Mouse (Mus musculus) hindbrain, embryonic 16.5 days (tissue): ENCODE results near the gene Itpr2. TPM values are rescaled to one million over a fixed set of nuclear protein-coding genes. Genes with fewer than 3 reads are reported as not detected.

Experiments
- ATAC-seq: fragments of 200-750 bp; cut with Nextera tagmentation; 2 replicates; pipeline ENCODE4 v1.8.0; 2017; ENCODE audit warnings: moderate TSS enrichment, moderate library complexity
- H3K27ac ChIP-seq: fragments of 300-500 bp; sonication (generic); 2 replicates; pipeline ENCODE4 v1.5.1; 2014; ENCODE audit warnings: low read depth, mild to moderate bottlenecking, control low read depth, low read length, moderate library complexity
- H3K27me3 ChIP-seq: fragments of 300-500 bp; sonication (generic); replicated peaks from 2 replicates; pipeline ENCODE4 v1.6.1; 2014; ENCODE audit warnings: low read length; ENCODE audit not compliant: control insufficient read depth, insufficient read depth
- H3K36me3 ChIP-seq: fragments of 300-500 bp; sonication (generic); 2 replicates; pipeline ENCODE4 v1.6.1; 2014; ENCODE audit warnings: mild to moderate bottlenecking, low read length, moderate library complexity, mixed read lengths; ENCODE audit not compliant: control insufficient read depth, insufficient read depth
- H3K4me1 ChIP-seq: fragments of 300-500 bp; sonication (generic); 2 replicates; pipeline ENCODE4 v1.6.1; 2014; ENCODE audit warnings: low read depth, low read length; ENCODE audit not compliant: control insufficient read depth, insufficient read depth
- H3K4me2 ChIP-seq: fragments of 300-500 bp; sonication (generic); 2 replicates; pipeline ENCODE4 v1.6.1; 2014; ENCODE audit warnings: mild to moderate bottlenecking, low read length, control low read depth, moderate library complexity
- H3K4me3 ChIP-seq: fragments of 300-500 bp; sonication (generic); 2 replicates; pipeline ENCODE4 v1.5.1; 2014; ENCODE audit warnings: mild to moderate bottlenecking, low read length, control low read depth, moderate library complexity
- H3K9ac ChIP-seq: fragments of 300-500 bp; sonication (generic); 2 replicates; pipeline ENCODE4 v1.6.1; 2014; ENCODE audit warnings: low read depth, mild to moderate bottlenecking, control low read depth, low read length, moderate library complexity
- H3K9me3 ChIP-seq: fragments of 300-500 bp; sonication (generic); 2 replicates; pipeline ENCODE4 v1.6.1; 2014; ENCODE audit warnings: mild to moderate bottlenecking, low read length, moderate library complexity; ENCODE audit not compliant: control insufficient read depth
- WGBS: fragments of 180-500 bp; shearing (Covaris S2); extraction: QIAGEN DNeasy Blood & Tissue Kit; methylation state at CpG from one replicate; pipeline ENCODE4 v1.1.7; 2014; 5-methylcytosine and 5-hydroxymethylcytosine counted together
- polyA plus RNA-seq: library from polyadenylated mRNA; unstranded; fragments of >200 nt; fragmentation: Nextera tagmentation; extraction: Ambion mirVana; gene quantifications from 2 replicates; pipeline ENCODE4 v1.2.1, GENCODE M21; 2015

Gene Itpr2
- polyA plus RNA-seq, 1 experiment from 2014 or later, result 9.1 TPM

DNA sequence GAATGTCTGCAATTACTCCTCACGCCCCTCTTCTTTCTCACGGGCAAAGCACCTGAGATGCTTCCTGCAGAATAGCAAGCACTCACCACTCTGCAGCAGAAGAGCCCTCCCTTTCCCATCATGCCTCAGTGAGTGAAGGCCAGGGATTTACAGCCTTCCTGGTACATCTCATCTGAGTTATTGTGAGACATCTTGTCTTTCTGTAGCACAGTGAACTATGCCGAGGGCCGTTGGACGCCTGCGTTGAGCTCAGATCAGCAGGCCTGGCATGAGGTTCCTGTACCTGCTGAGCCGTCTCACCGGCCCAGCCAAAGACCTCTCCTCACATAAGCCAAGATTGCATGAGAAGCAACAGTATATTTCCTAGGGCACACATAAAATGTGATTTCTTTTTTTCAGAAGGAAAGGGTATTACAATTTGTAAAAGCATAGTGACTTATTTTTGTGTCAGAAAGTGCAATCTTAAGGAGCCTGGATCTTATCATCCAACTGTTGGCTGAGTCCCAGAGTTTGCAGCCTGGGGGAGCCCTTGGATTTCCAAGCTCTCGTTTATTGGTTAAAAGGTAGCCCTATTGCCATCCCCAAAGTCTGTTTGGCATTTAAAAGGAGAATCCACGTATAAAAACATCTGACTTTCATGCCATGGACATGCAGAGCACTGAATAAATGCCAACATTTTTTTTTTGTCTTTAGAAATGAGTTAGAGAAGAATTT lies 158.2 kb downstream of the Itpr2 start:
- no peaks in the 10 kb centered on the region for H3K36me3 ChIP-seq
- no peaks in the 10 kb centered on the region for H3K27me3 ChIP-seq
- no peaks in the 10 kb centered on the region for H3K9me3 ChIP-seq
- H3K9ac ChIP-seq, result no peak overlapping the region
- ATAC-seq, result 0 out of 2 replicates have a peak, but pooled peaks have one; percentile 38
- H3K27ac ChIP-seq, result peak overlapping the region; percentile 34; the same call in 1 of the 2 replicates
- H3K4me3 ChIP-seq, result no peak overlapping the region
- WGBS, result 22% methylated on average over 10 of the region's 10 CpGs
- no peak overlapping the region for H3K4me2 ChIP-seq
- peaks cover 16% of the 10 kb centered on the region for H3K4me1 ChIP-seq

- Histone ChIP-seq H3K36me3 (no peaks in the 10 kb centered on the region), H3K4me1 (peaks cover 16% of the 10 kb centered on the region), H3K9me3 (no peaks in the 10 kb centered on the region), H3K4me2 (0 out of 2 replicates have a peak overlapping the region, but pooled peaks have one; percentile 12), H3K27ac (peak overlapping the region; percentile 34; the same call in 1 of the 2 replicates), H3K27me3 (no peaks in the 10 kb centered on the region), H3K9ac (no peak overlapping the region), H3K4me3 (no peak overlapping the region)
- WGBS, result 8% methylated on average over 6 of the region's 6 CpGs
- peak; percentile 41 for ATAC-seq
Measured at GRCm38 (mm10) chr6:146342995-146343394, 159.0 kb downstream of the Itpr2 start.

GRCm38 (mm10) chr6:146341934-146342333 lies 160.1 kb downstream of the Itpr2 start:
- Histone ChIP-seq H3K36me3 (no peaks in the 10 kb centered on the region), H3K4me2 (no peak overlapping the region), H3K4me3 (no peak overlapping the region), H3K27ac (no peak overlapping the region), H3K4me1 (peaks cover 16% of the 10 kb centered on the region), H3K9me3 (no peaks in the 10 kb centered on the region), H3K27me3 (no peaks in the 10 kb centered on the region), H3K9ac (no peak overlapping the region)
- 79% methylated on average over 3 of the region's 3 CpGs for WGBS
- ATAC-seq, result no peak; the same call in none of the 2 replicates

GRCm38 (mm10) chr6:146341413-146341812 lies 160.6 kb downstream of the Itpr2 start:
- Histone ChIP-seq H3K27ac (no peak overlapping the region), H3K9ac (no peak overlapping the region), H3K4me2 (no peak overlapping the region), H3K4me1 (peaks cover 16% of the 10 kb centered on the region), H3K4me3 (no peak overlapping the region), H3K9me3 (no peaks in the 10 kb centered on the region), H3K27me3 (no peaks in the 10 kb centered on the region), H3K36me3 (no peaks in the 10 kb centered on the region)
- ATAC-seq, result no peak; the same call in 1 of the 2 replicates
- 87% methylated on average over 3 of the region's 3 CpGs for WGBS

DNA sequence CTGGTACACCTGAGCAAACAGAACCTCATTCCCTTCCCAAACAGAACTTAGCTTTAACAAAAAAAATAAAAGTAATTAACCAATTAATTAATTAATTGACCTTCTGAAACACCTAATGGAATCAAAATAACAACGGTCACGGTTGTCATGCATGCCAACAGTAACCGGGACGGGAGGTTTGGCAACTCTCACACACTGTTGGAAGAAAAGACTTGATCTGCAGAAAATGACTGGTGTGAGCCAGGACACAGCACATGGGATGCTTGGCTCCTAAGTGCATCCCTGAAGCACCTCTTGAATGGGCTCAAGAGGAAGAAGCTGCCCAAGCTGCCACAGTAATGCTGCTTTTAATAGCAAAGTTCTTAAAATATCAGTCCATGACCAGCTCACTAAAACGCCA lies 161.1 kb downstream of the Itpr2 start:
- no peaks in the 10 kb centered on the region for H3K36me3 ChIP-seq
- no peak overlapping the region for H3K27ac ChIP-seq
- 63% methylated on average over 5 of the region's 5 CpGs for WGBS
- peaks cover 16% of the 10 kb centered on the region for H3K4me1 ChIP-seq
- no peak for ATAC-seq
- no peaks in the 10 kb centered on the region for H3K27me3 ChIP-seq
- H3K4me3 ChIP-seq, result no peak overlapping the region
- H3K9me3 ChIP-seq, result no peaks in the 10 kb centered on the region
- H3K9ac ChIP-seq, result no peak overlapping the region
- H3K4me2 ChIP-seq, result no peak overlapping the region

DNA sequence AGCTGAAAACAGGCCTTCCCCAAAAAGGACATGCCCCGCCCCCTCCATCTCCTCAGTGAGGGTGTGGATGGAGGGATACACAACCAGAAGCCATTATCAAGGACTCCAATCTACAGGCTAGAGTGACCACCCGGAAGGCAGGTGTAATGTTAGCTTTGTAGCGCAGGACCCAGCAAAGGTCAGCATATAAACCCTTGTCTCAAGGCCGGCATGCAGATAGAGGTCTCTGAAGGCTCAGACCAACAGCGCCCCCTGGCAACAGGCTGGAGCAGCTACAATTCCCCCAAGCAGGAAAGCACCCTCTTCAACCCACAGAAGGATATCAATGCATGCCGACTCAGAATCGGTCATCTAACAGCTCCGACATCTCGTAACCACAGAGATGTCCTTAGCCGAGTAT lies 162.2 kb downstream of the Itpr2 start:
- Histone ChIP-seq H3K9me3 (no peaks in the 10 kb centered on the region), H3K4me2 (no peak overlapping the region), H3K27me3 (no peaks in the 10 kb centered on the region), H3K27ac (no peak overlapping the region), H3K4me3 (no peak overlapping the region), H3K4me1 (peaks cover 16% of the 10 kb centered on the region), H3K36me3 (no peaks in the 10 kb centered on the region), H3K9ac (no peak overlapping the region)
- no peak for ATAC-seq
- 70% methylated on average over 10 of the region's 10 CpGs for WGBS

DNA sequence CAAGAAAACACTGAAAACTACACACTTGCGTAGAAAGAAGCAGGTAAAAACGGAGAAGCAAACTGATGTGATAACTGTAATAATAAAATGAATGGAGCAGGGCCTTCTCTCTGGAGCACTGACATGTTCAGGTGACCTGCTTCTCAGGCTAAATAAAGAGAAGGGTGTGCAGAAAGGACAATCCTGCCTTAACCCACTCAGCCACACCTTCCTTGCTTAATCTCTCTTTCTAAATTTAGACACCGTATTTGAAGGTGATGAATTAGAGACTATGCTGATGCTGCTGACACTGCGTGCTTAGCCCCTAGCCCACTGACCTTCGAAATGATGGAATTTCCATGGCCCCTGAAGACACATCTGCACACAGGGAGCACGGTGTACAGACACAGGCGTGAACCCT lies 164.8 kb downstream of the Itpr2 start:
- ATAC-seq, result no peak
- Histone ChIP-seq H3K27me3 (no peaks in the 10 kb centered on the region), H3K4me1 (no peaks in the 10 kb centered on the region; the same call in 1 of the 2 replicates), H3K36me3 (no peaks in the 10 kb centered on the region), H3K9ac (no peak overlapping the region), H3K9me3 (no peaks in the 10 kb centered on the region), H3K4me3 (no peak overlapping the region), H3K4me2 (no peak overlapping the region), H3K27ac (no peak overlapping the region)
- WGBS, result 77% methylated on average over 7 of the region's 7 CpGs

GRCm38 (mm10) chr6:146335191-146335590 lies 166.8 kb downstream of the Itpr2 start:
- ATAC-seq, result no peak
- no peak overlapping the region for H3K9ac ChIP-seq
- no peaks in the 10 kb centered on the region for H3K4me1 ChIP-seq
- no peak overlapping the region for H3K27ac ChIP-seq
- H3K4me3 ChIP-seq, result no peak overlapping the region
- H3K27me3 ChIP-seq, result no peaks in the 10 kb centered on the region
- no peaks in the 10 kb centered on the region for H3K9me3 ChIP-seq
- H3K36me3 ChIP-seq, result no peaks in the 10 kb centered on the region
- H3K4me2 ChIP-seq, result no peak overlapping the region
- WGBS, result 97% methylated on average over 9 of the region's 9 CpGs

DNA sequence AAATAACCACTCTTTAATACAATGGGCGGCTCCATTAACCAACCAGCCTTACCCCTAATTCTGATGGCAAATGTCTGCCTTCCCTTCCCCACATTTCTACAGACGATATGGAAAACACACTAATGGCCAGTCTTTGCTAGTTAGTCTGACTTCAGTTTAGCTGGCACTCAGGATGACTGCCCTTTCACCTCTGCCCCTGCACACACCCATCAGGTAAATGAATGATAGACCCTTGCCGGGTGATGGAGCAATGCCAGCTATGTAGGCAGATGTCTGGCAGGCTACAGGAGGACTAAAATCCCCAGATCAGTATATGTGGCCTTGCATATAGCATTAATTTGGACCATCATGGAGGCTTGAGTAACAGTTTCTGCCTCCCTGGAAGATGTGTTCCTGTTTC lies 168.5 kb downstream of the Itpr2 start:
- H3K4me1 ChIP-seq, result no peaks in the 10 kb centered on the region
- H3K4me2 ChIP-seq, result no peak overlapping the region
- no peaks in the 10 kb centered on the region for H3K9me3 ChIP-seq
- no peaks in the 10 kb centered on the region for H3K36me3 ChIP-seq
- no peak overlapping the region for H3K4me3 ChIP-seq
- 89% methylated on average over 3 of the region's 3 CpGs for WGBS
- no peak for ATAC-seq
- no peak overlapping the region for H3K9ac ChIP-seq
- no peaks in the 10 kb centered on the region for H3K27me3 ChIP-seq
- no peak overlapping the region for H3K27ac ChIP-seq
